Mouse (Mus musculus) MEL (cell line): ENCODE results near the gene Osbpl3. TPM values are rescaled to one million over a fixed set of nuclear protein-coding genes. Genes with fewer than 3 reads are reported as not detected.
A peak's percentile ranks its signal among the peaks of the same experiment; 100 is the strongest.

ENCODE experiments used
- DNase-seq: peaks from one replicate; pipeline ENCODE4 v3.0.0; 2011; ENCODE audit warnings: low read depth, low spot score
- H3K27ac ChIP-seq: 2 replicates; pipeline ENCODE4 v1.5.1; 2012; ENCODE audit warnings: low read depth, mild to moderate bottlenecking, control low read depth, low read length, moderate library complexity; ENCODE audit not compliant: control insufficient read depth
- H3K27me3 ChIP-seq, 2 experiments: fragments of 150-350 bp in 1 of 2; sonication (generic) in 1 of 2; 2 replicates each; pipeline ENCODE4 v1.6.1; 2012; ENCODE audit warnings: low read length in 2 of 2, mild to moderate bottlenecking in 2 of 2, improper control_type of control experiment in 1 of 2, moderate library complexity in 1 of 2; ENCODE audit not compliant: insufficient read depth in 2 of 2, control insufficient read depth in 1 of 2
- H3K36me3 ChIP-seq, 2 experiments: 2 replicates each; pipeline ENCODE4 v1.6.1; 2012 to 2014; ENCODE audit warnings: low read length in 2 of 2, improper control_type of control experiment in 1 of 2, inconsistent platforms in 1 of 2, mild to moderate bottlenecking in 1 of 2; ENCODE audit not compliant: insufficient read depth in 2 of 2, control insufficient read depth in 1 of 2
- H3K4me1 ChIP-seq, 2 experiments: fragments of 150-350 bp in 1 of 2; sonication (generic) in 1 of 2; 2 replicates each; pipeline ENCODE4 v1.6.1; 2012; ENCODE audit warnings: low read length in 2 of 2, improper control_type of control experiment in 1 of 2, mild to moderate bottlenecking in 1 of 2; ENCODE audit not compliant: insufficient read depth in 2 of 2, control insufficient read depth in 1 of 2
- H3K4me3 ChIP-seq, 2 experiments: fragments of 150-350 bp in 1 of 2; sonication (generic) in 1 of 2; 2 replicates each; pipeline ENCODE4 v1.5.1; 2012; ENCODE audit warnings: low read depth in 2 of 2, low read length in 2 of 2, mild to moderate bottlenecking in 2 of 2, moderate library complexity in 2 of 2, control low read depth in 1 of 2, improper control_type of control experiment in 1 of 2; ENCODE audit not compliant: control insufficient read depth in 1 of 2, insufficient read depth in 1 of 2
- H3K79me2 ChIP-seq: 2 replicates; pipeline ENCODE4 v1.6.1; 2012; ENCODE audit warnings: mild to moderate bottlenecking, low read length, moderate library complexity; ENCODE audit not compliant: control insufficient read depth, poor library complexity, insufficient read depth
- H3K9ac ChIP-seq: 2 replicates; pipeline ENCODE4 v1.6.1; 2012; ENCODE audit warnings: low read depth, mild to moderate bottlenecking, control low read depth, low read length, moderate library complexity; ENCODE audit not compliant: control insufficient read depth, poor library complexity, severe bottlenecking
- H3K9me3 ChIP-seq: fragments of 150-350 bp; sonication (generic); replicated peaks from 2 replicates; pipeline ENCODE4 v1.6.1; 2012; ENCODE audit warnings: mild to moderate bottlenecking, low read length, improper control_type of control experiment, moderate library complexity; ENCODE audit not compliant: insufficient read depth
- BHLHE40 ChIP-seq: IDR thresholded peaks from 2 replicates; pipeline ENCODE4 v1.6.1; 2012; ENCODE audit warnings: low read depth, mild to moderate bottlenecking, inconsistent platforms, low read length, improper control_type of control experiment, borderline replicate concordance
- CHD1 ChIP-seq: IDR thresholded peaks from 2 replicates; pipeline ENCODE4 v1.6.1; 2012; ENCODE audit warnings: low read depth, mild to moderate bottlenecking, inconsistent platforms, low read length, improper control_type of control experiment
- CHD2 ChIP-seq: IDR thresholded peaks from 2 replicates; pipeline ENCODE4 v1.6.1; 2011; ENCODE audit warnings: low read length, improper control_type of control experiment
- CTCF ChIP-seq, 3 experiments: IDR thresholded peaks in 2 of 3; conservative IDR thresholded peaks in 1 of 3; 2 replicates each; pipeline ENCODE4 v1.5.1; 2011 to 2012; ENCODE audit warnings: low read length in 3 of 3, low read depth in 2 of 3, mild to moderate bottlenecking in 2 of 3, improper control_type of control experiment in 1 of 3, inconsistent platforms in 1 of 3, mixed read lengths in 1 of 3, moderate library complexity in 1 of 3; ENCODE audit not compliant: control insufficient read depth in 1 of 3, insufficient read depth in 1 of 3, poor library complexity in 1 of 3, severe bottlenecking in 1 of 3
- ELF1 ChIP-seq: IDR thresholded peaks from 2 replicates; pipeline ENCODE4 v1.6.1; 2014; ENCODE audit warnings: low read depth, mild to moderate bottlenecking, inconsistent platforms, low read length, improper control_type of control experiment, moderate library complexity
- ETS1 ChIP-seq: IDR thresholded peaks from 2 replicates; pipeline ENCODE4 v1.6.1; 2012; ENCODE audit warnings: low read depth, mild to moderate bottlenecking, inconsistent platforms, low read length, improper control_type of control experiment, moderate library complexity
- GATA1 ChIP-seq: IDR thresholded peaks from 2 replicates; pipeline ENCODE4 v1.6.1; 2011; ENCODE audit warnings: low read depth, low read length, improper control_type of control experiment
- HCFC1 ChIP-seq: IDR thresholded peaks from 2 replicates; pipeline ENCODE4 v1.6.1; 2012; ENCODE audit warnings: low read depth, mild to moderate bottlenecking, inconsistent platforms, low read length, improper control_type of control experiment, moderate library complexity
- JUND ChIP-seq: IDR thresholded peaks from 2 replicates; pipeline ENCODE4 v1.6.1; 2011; ENCODE audit warnings: low read depth, mild to moderate bottlenecking, improper control_type of control experiment, low read length
- KAT2A ChIP-seq: conservative IDR thresholded peaks from 2 replicates; pipeline ENCODE4 v1.6.1; 2012; ENCODE audit warnings: low read depth, low read length, improper control_type of control experiment, inconsistent platforms
- MAFK ChIP-seq: IDR thresholded peaks from 2 replicates; pipeline ENCODE4 v1.6.1; 2011; ENCODE audit warnings: low read depth, mild to moderate bottlenecking, low read length, improper control_type of control experiment, borderline replicate concordance
- MYB ChIP-seq: IDR thresholded peaks from 2 replicates; pipeline ENCODE4 v1.6.1; 2011; ENCODE audit warnings: mild to moderate bottlenecking, low read depth, low read length, improper control_type of control experiment
- MYC ChIP-seq: IDR thresholded peaks from 2 replicates; pipeline ENCODE4 v1.6.1; 2011; ENCODE audit warnings: low read depth, mild to moderate bottlenecking, low read length, improper control_type of control experiment, moderate library complexity
- POLR2A ChIP-seq, 2 experiments: IDR thresholded peaks; 2 replicates each; pipeline ENCODE4 v1.6.1; 2011 to 2012; ENCODE audit warnings: low read length in 2 of 2, mild to moderate bottlenecking in 2 of 2, control low read depth in 1 of 2, improper control_type of control experiment in 1 of 2, low read depth in 1 of 2, moderate library complexity in 1 of 2; ENCODE audit not compliant: control insufficient read depth in 1 of 2, insufficient read depth in 1 of 2, poor library complexity in 1 of 2
- POLR2AphosphoS2 ChIP-seq: IDR thresholded peaks from 2 replicates; pipeline ENCODE4 v1.6.1; 2011; ENCODE audit warnings: low read length, improper control_type of control experiment
- RAD21 ChIP-seq: IDR thresholded peaks from 2 replicates; pipeline ENCODE4 v1.6.1; 2011; ENCODE audit warnings: mild to moderate bottlenecking, low read depth, low read length, improper control_type of control experiment
- SIN3A ChIP-seq: IDR thresholded peaks from 2 replicates; pipeline ENCODE4 v1.6.1; 2012; ENCODE audit warnings: low read length, improper control_type of control experiment, inconsistent platforms
- SMC3 ChIP-seq: IDR thresholded peaks from 2 replicates; pipeline ENCODE4 v1.6.1; 2011; ENCODE audit warnings: low read depth, low read length, improper control_type of control experiment
- TAL1 ChIP-seq: IDR thresholded peaks from 2 replicates; pipeline ENCODE4 v1.6.1; 2012; ENCODE audit warnings: mild to moderate bottlenecking, inconsistent platforms, low read length, moderate library complexity, mixed read lengths
- TBP ChIP-seq: IDR thresholded peaks from 2 replicates; pipeline ENCODE4 v1.8.0; 2011; ENCODE audit warnings: low read depth, low read length, improper control_type of control experiment
- UBTF ChIP-seq: IDR thresholded peaks from 2 replicates; pipeline ENCODE4 v1.6.1; 2012; ENCODE audit warnings: low read depth, mild to moderate bottlenecking, inconsistent platforms, low read length, improper control_type of control experiment, moderate library complexity, borderline replicate concordance; ENCODE audit not compliant: insufficient read depth
- USF2 ChIP-seq, 2 experiments: IDR thresholded peaks; 2 replicates each; pipeline ENCODE4 v1.6.1; 2011 to 2012; ENCODE audit warnings: improper control_type of control experiment in 2 of 2, low read length in 2 of 2, borderline replicate concordance in 1 of 2, inconsistent platforms in 1 of 2, low read depth in 1 of 2, mild to moderate bottlenecking in 1 of 2; ENCODE audit not compliant: insufficient read depth in 1 of 2
- ZC3H11A ChIP-seq: IDR thresholded peaks from 2 replicates; pipeline ENCODE4 v1.6.1; 2012; ENCODE audit warnings: low read depth, mild to moderate bottlenecking, inconsistent platforms, low read length, improper control_type of control experiment
- ZKSCAN1 ChIP-seq: IDR thresholded peaks from 2 replicates; pipeline ENCODE4 v1.6.1; 2012; ENCODE audit warnings: low read depth, mild to moderate bottlenecking, inconsistent platforms, low read length, improper control_type of control experiment, moderate library complexity
- ZNF384 ChIP-seq: IDR thresholded peaks from 2 replicates; pipeline ENCODE4 v1.6.1; 2012; ENCODE audit warnings: low read depth, mild to moderate bottlenecking, inconsistent platforms, low read length, improper control_type of control experiment
- polyA plus RNA-seq, 2 experiments: library from polyadenylated mRNA; stranded (reverse) in 1 of 2; unstranded in 1 of 2; fragments of >175 nt in 1 of 2; fragments of >200 nt in 1 of 2; gene quantifications; 2 replicates each; pipeline versions ENCODE4 v1.2.1 to v1.2.4; 2012; ENCODE audit warnings: low replicate concordance in 2 of 2, low read depth in 1 of 2; ENCODE audit not compliant: insufficient read length in 2 of 2, insufficient read depth in 1 of 2, missing spikeins in 1 of 2
- total RNA-seq: library from RNA; depleted of rRNA; stranded (reverse); fragments of 300-350 nt; gene quantifications from 2 replicates; pipeline ENCODE4 v1.2.3, GENCODE M21; 2012

The Osbpl3 gene
- total and polyA plus RNA-seq, 3 experiments: 4.9 to 5.6 TPM; not detected in 1

GRCm38 (mm10) chr6:50295136-50295535 lies 160.9 kb downstream of the Osbpl3 start:
- H3K9ac ChIP-seq: no peak overlapping the region
- no peaks in the 10 kb centered on the region for H3K79me2 ChIP-seq
- H3K27ac ChIP-seq: no peak overlapping the region
- H3K36me3 ChIP-seq: peaks cover 0 to 6% of the 10 kb centered on the region in 2 experiments; a peak in 2 of 4 replicates
- TF ChIP-seq ZNF384 (peak; percentile 42; the same call in 1 of the 2 replicates), RAD21 (no peak)
- peak overlapping the region in 1 of 2 experiments; percentile 25; a peak in 1 of 4 replicates for H3K4me3 ChIP-seq
- H3K27me3 ChIP-seq: no peaks in the 10 kb centered on the region
- no peaks in the 10 kb centered on the region for H3K9me3 ChIP-seq
- H3K4me1 ChIP-seq: peaks cover 0 to 15% of the 10 kb centered on the region in 2 experiments; a peak in 3 of 4 replicates
- peak; percentile 36 for DNase-seq

DNA sequence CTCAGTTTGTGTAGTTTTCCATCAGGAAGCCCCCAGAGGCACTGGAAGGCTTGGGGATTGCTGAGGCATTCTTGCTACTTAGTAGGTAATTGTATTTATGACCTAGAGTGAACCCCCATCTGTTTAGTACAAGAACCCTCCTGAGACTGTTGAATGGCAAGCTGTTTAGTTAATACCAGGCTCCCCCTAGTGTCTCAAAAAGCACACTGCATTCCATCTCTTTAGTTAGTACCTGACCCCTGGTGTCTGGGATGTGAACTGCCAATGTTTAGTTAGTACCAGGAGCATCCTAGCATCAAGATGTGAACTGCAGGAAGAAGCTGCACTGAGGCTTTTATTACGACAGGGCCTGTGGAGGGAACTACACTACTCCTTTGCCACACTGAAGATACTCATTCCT lies 161.9 kb downstream of the Osbpl3 start:
- Histone ChIP-seq H3K4me1 (peaks cover 0 to 15% of the 10 kb centered on the region in 2 experiments; a peak in 3 of 4 replicates), H3K9ac (no peak overlapping the region), H3K27me3 (no peaks in the 10 kb centered on the region), H3K36me3 (peaks cover 0 to 6% of the 10 kb centered on the region in 2 experiments; a peak in 2 of 4 replicates), H3K9me3 (no peaks in the 10 kb centered on the region), H3K27ac (no peak overlapping the region), H3K4me3 (no peak overlapping the region), H3K79me2 (no peaks in the 10 kb centered on the region)
- TF ChIP-seq ZNF384: peak; percentile 32; the same call in 1 of the 2 replicates
- no peak for TF ChIP-seq USF2 (IDR thresholded peaks at IDR 0.05; ENCODE audit: borderline replicate concordance in 1 of 2, insufficient read depth in 1 of 2, low read depth in 1 of 2, low read length in 2 of 2)
- TF ChIP-seq SIN3A: peak; percentile 71; the same call in 1 of the 2 replicates
- TF ChIP-seq ELF1: no peak; the same call in 1 of the 2 replicates
- peak; percentile 98 for TF ChIP-seq ZC3H11A
- no peak for TF ChIP-seq CHD2
- TF ChIP-seq CTCF (IDR thresholded peaks at IDR 0.05 in 2 of 3, conservative IDR thresholded peaks at IDR 0.05 in 1 of 3; ENCODE audit: control insufficient read depth in 1 of 3, insufficient read depth in 1 of 3, low read depth in 2 of 3, low read length in 3 of 3, poor library complexity in 1 of 3, severe bottlenecking in 1 of 3): peak in 2 of 3 experiments; percentile 49 to 97
- no peak for TF ChIP-seq POLR2AphosphoS2
- TF ChIP-seq TBP: no peak
- TF ChIP-seq MYC: peak; percentile 69; the same call in 1 of the 2 replicates
- TF ChIP-seq TAL1: no peak
- TF ChIP-seq SMC3: peak; percentile 99
- TF ChIP-seq HCFC1: peak; percentile 54; the same call in 1 of the 2 replicates
- no peak for TF ChIP-seq ETS1
- DNase-seq: peak; percentile 93

- DNase-seq: peak; percentile 78
- Histone ChIP-seq H3K27me3 (no peaks in the 10 kb centered on the region), H3K4me3 (peak overlapping the region; percentile 4 to 29; a peak in 3 of 4 replicates), H3K9ac (no peak overlapping the region), H3K79me2 (no peaks in the 10 kb centered on the region), H3K4me1 (peaks cover 0 to 15% of the 10 kb centered on the region in 2 experiments; a peak in 3 of 4 replicates), H3K27ac (no peak overlapping the region), H3K36me3 (peaks cover 0 to 6% of the 10 kb centered on the region in 2 experiments; a peak in 2 of 4 replicates), H3K9me3 (no peaks in the 10 kb centered on the region)
- TF ChIP-seq ZC3H11A: no peak
- peak; percentile 25; the same call in 1 of the 2 replicates for TF ChIP-seq JUND
- TF ChIP-seq ETS1: no peak
- no peak; the same call in 1 of the 2 replicates for TF ChIP-seq RAD21
- no peak for TF ChIP-seq MYB
- TF ChIP-seq SMC3: peak; percentile 17; the same call in 1 of the 2 replicates
- TF ChIP-seq POLR2A (IDR thresholded peaks at IDR 0.05; ENCODE audit: control insufficient read depth in 1 of 2, insufficient read depth in 1 of 2, low read depth in 1 of 2, low read length in 2 of 2, poor library complexity in 1 of 2): no peak
- no peak for TF ChIP-seq ELF1
- no peak for TF ChIP-seq ZKSCAN1
- TF ChIP-seq SIN3A: peak; percentile 51; the same call in 1 of the 2 replicates
- peak; percentile 60; the same call in 1 of the 2 replicates for TF ChIP-seq GATA1
- TF ChIP-seq CHD2: no peak
- TF ChIP-seq UBTF: no peak
- no peak for TF ChIP-seq CHD1
- TF ChIP-seq BHLHE40: no peak
- no peak for TF ChIP-seq KAT2A
- TF ChIP-seq MAFK: no peak
Observed at GRCm38 (mm10) chr6:50291650-50292049, 164.4 kb downstream of the Osbpl3 start.
